Mouse (Mus musculus) neural tube, embryonic 12.5 days (tissue): ENCODE measurements around the gene Xpr1. TPM values are rescaled to one million over a fixed set of nuclear protein-coding genes. Genes with fewer than 3 reads are reported as not detected.

Source experiments
- ATAC-seq: fragments of 200-750 bp; cut with Nextera tagmentation; 2 replicates; pipeline ENCODE4 v1.8.0; 2017; ENCODE audit warnings: low read depth, mild to moderate bottlenecking, moderate TSS enrichment, moderate library complexity; ENCODE audit not compliant: low FRiP score
- H3K27ac ChIP-seq: fragments of 300-500 bp; sonication (generic); 2 replicates; pipeline ENCODE4 v1.5.1; 2016
- H3K27me3 ChIP-seq: fragments of 300-500 bp; sonication (generic); replicated peaks from 2 replicates; pipeline ENCODE4 v1.6.1; 2016; ENCODE audit warnings: mild to moderate bottlenecking
- H3K36me3 ChIP-seq: fragments of 300-500 bp; sonication (generic); 2 replicates; pipeline ENCODE4 v1.6.1; 2016; ENCODE audit warnings: mild to moderate bottlenecking
- H3K4me1 ChIP-seq: fragments of 300-500 bp; sonication (generic); 2 replicates; pipeline ENCODE4 v1.6.1; 2016
- H3K4me2 ChIP-seq: fragments of 300-500 bp; sonication (generic); replicated peaks from 2 replicates; pipeline ENCODE4 v1.6.1; 2016; ENCODE audit warnings: mild to moderate bottlenecking
- H3K4me3 ChIP-seq: fragments of 300-500 bp; sonication (generic); 2 replicates; pipeline ENCODE4 v1.5.1; 2016
- H3K9ac ChIP-seq: fragments of 300-500 bp; sonication (generic); 2 replicates; pipeline ENCODE4 v1.6.1; 2016; ENCODE audit warnings: mild to moderate bottlenecking
- H3K9me3 ChIP-seq: fragments of 300-500 bp; sonication (generic); 2 replicates; pipeline ENCODE4 v1.6.1; 2016; ENCODE audit warnings: mild to moderate bottlenecking
- WGBS: fragments of 180-500 bp; shearing (Covaris S2); methylation state at CpG from one replicate; pipeline ENCODE4 v1.1.7; 2016; 5-methylcytosine and 5-hydroxymethylcytosine counted together
- polyA plus RNA-seq: library from polyadenylated mRNA; unstranded; fragments of >200 nt; fragmentation: Nextera tagmentation; extraction: Ambion mirVana; gene quantifications from 2 replicates; pipeline ENCODE4 v1.2.1, GENCODE M21; 2016

Xpr1 gene
- polyA plus RNA-seq, 1 experiment from 2014 or later = 30.8 TPM

GRCm38 (mm10) chr1:155243797-155244770 lies 173.1 kb downstream of the Xpr1 start, which contains the start of gene BC034090:
Gene BC034090 (minus strand): TSS chr1:155244444.
- Histone ChIP-seq H3K36me3 (no peaks in the 10 kb centered on the region), H3K4me2 (peak within 1 kb of the TSS; percentile 92), H3K4me1 (peaks cover 16% of the 10 kb centered on the region), H3K27me3 (peaks cover 5% of the 10 kb centered on the region; the same call in 1 of the 2 replicates), H3K9me3 (no peaks in the 10 kb centered on the region), H3K9ac (peak within 1 kb of the TSS; percentile 77), H3K27ac (no peak within 1 kb of the TSS), H3K4me3 (peak within 1 kb of the TSS; percentile 48)
- peak; percentile 85 for ATAC-seq
- 2% methylated on average over 84 of the region's 85 CpGs for WGBS

- ATAC-seq = no peak
- 74% methylated on average over 1 of the region's 1 CpGs for WGBS
- Histone ChIP-seq H3K36me3 (no peaks in the 10 kb centered on the region), H3K9ac (no peak overlapping the region), H3K9me3 (no peaks in the 10 kb centered on the region), H3K27me3 (peaks cover 5% of the 10 kb centered on the region; the same call in 1 of the 2 replicates), H3K4me1 (peaks cover 23% of the 10 kb centered on the region), H3K4me3 (no peak overlapping the region), H3K27ac (no peak overlapping the region), H3K4me2 (no peak overlapping the region)
Measured at GRCm38 (mm10) chr1:155242488-155242745, 174.8 kb downstream of the Xpr1 start.

- Histone ChIP-seq H3K36me3 (no peaks in the 10 kb centered on the region), H3K4me3 (no peak overlapping the region), H3K4me1 (peaks cover 29% of the 10 kb centered on the region), H3K9ac (no peak overlapping the region), H3K9me3 (no peaks in the 10 kb centered on the region), H3K27ac (no peak overlapping the region), H3K27me3 (peaks cover 5% of the 10 kb centered on the region; the same call in 1 of the 2 replicates), H3K4me2 (no peak overlapping the region)
- 82% methylated on average over 12 of the region's 12 CpGs for WGBS
- ATAC-seq = no peak
Measured at GRCm38 (mm10) chr1:155241701-155242487, 175.3 kb downstream of the Xpr1 start.

- no peak overlapping the region for H3K4me2 ChIP-seq
- WGBS = 87% methylated on average over 6 of the region's 6 CpGs
- H3K36me3 ChIP-seq = no peaks in the 10 kb centered on the region
- H3K4me1 ChIP-seq = peaks cover 35% of the 10 kb centered on the region
- ATAC-seq = no peak
- peaks cover under 1% of the 10 kb centered on the region; the same call in 1 of the 2 replicates for H3K27me3 ChIP-seq
- H3K4me3 ChIP-seq = no peak overlapping the region
- H3K9me3 ChIP-seq = no peaks in the 10 kb centered on the region
- H3K27ac ChIP-seq = no peak overlapping the region
- no peak overlapping the region for H3K9ac ChIP-seq
Measured at GRCm38 (mm10) chr1:155239962-155240717, 177.1 kb downstream of the Xpr1 start.

- H3K4me1 ChIP-seq = peaks cover 33% of the 10 kb centered on the region
- 75% methylated on average over 4 of the region's 4 CpGs for WGBS
- H3K36me3 ChIP-seq = no peaks in the 10 kb centered on the region
Measured at GRCm38 (mm10) chr1:155239169-155239568, 178.0 kb downstream of the Xpr1 start.

GRCm38 (mm10) chr1:155238126-155238525 lies 179.1 kb downstream of the Xpr1 start:
- Histone ChIP-seq H3K27me3 (no peaks in the 10 kb centered on the region), H3K9me3 (no peaks in the 10 kb centered on the region), H3K4me1 (peaks cover 41% of the 10 kb centered on the region), H3K4me3 (no peak overlapping the region), H3K27ac (no peak overlapping the region), H3K4me2 (no peak overlapping the region), H3K9ac (no peak overlapping the region), H3K36me3 (no peaks in the 10 kb centered on the region)
- 78% methylated on average over 5 of the region's 5 CpGs for WGBS
- no peak for ATAC-seq

More at GRCm38 (mm10) chr1:155239169-155239568, 178.0 kb downstream of the Xpr1 start:
- Histone ChIP-seq H3K27ac (no peak overlapping the region), H3K4me2 (no peak overlapping the region), H3K27me3 (no peaks in the 10 kb centered on the region), H3K4me3 (no peak overlapping the region), H3K9me3 (no peaks in the 10 kb centered on the region), H3K9ac (no peak overlapping the region)
- no peak for ATAC-seq

GRCm38 (mm10) chr1:155237390-155237789 lies 179.8 kb downstream of the Xpr1 start:
- Histone ChIP-seq H3K4me2 (no peak overlapping the region), H3K4me1 (peaks cover 49% of the 10 kb centered on the region), H3K27me3 (no peaks in the 10 kb centered on the region), H3K4me3 (no peak overlapping the region), H3K9ac (no peak overlapping the region), H3K27ac (no peak overlapping the region), H3K9me3 (no peaks in the 10 kb centered on the region), H3K36me3 (no peaks in the 10 kb centered on the region)
- ATAC-seq = no peak
- 79% methylated on average over 11 of the region's 11 CpGs for WGBS

GRCm38 (mm10) chr1:155236306-155237024 lies 180.8 kb downstream of the Xpr1 start:
- peaks cover 58% of the 10 kb centered on the region for H3K4me1 ChIP-seq

GRCm38 (mm10) chr1:155235641-155236040 lies 181.6 kb downstream of the Xpr1 start:
- WGBS = 44% methylated on average over 2 of the region's 2 CpGs
- H3K27me3 ChIP-seq = no peaks in the 10 kb centered on the region
- no peak overlapping the region for H3K4me3 ChIP-seq
- no peak overlapping the region for H3K4me2 ChIP-seq
- peaks cover 62% of the 10 kb centered on the region for H3K4me1 ChIP-seq
- no peak overlapping the region for H3K9ac ChIP-seq
- no peaks in the 10 kb centered on the region for H3K36me3 ChIP-seq
- H3K9me3 ChIP-seq = no peaks in the 10 kb centered on the region
- H3K27ac ChIP-seq = no peak overlapping the region
- no peak for ATAC-seq

More at GRCm38 (mm10) chr1:155236306-155237024, 180.8 kb downstream of the Xpr1 start:
- Histone ChIP-seq H3K27me3 (no peaks in the 10 kb centered on the region), H3K9ac (no peak overlapping the region), H3K4me3 (no peak overlapping the region), H3K4me2 (no peak overlapping the region), H3K36me3 (no peaks in the 10 kb centered on the region), H3K27ac (no peak overlapping the region), H3K9me3 (no peaks in the 10 kb centered on the region)
- no peak for ATAC-seq
- 48% methylated on average over 13 of the region's 13 CpGs for WGBS

- Histone ChIP-seq H3K36me3 (no peaks in the 10 kb centered on the region), H3K4me3 (no peak overlapping the region), H3K4me1 (peaks cover 73% of the 10 kb centered on the region), H3K27ac (peak overlapping the region; percentile 48), H3K4me2 (no peak overlapping the region), H3K9ac (peak overlapping the region; percentile 40), H3K9me3 (no peaks in the 10 kb centered on the region), H3K27me3 (no peaks in the 10 kb centered on the region)
- 24% methylated on average over 14 of the region's 14 CpGs for WGBS
- peak; percentile 8 for ATAC-seq
Measured at GRCm38 (mm10) chr1:155233931-155234607, 183.1 kb downstream of the Xpr1 start.

- Histone ChIP-seq H3K27ac (peak overlapping the region; percentile 48; the same call in 1 of the 2 replicates), H3K9me3 (no peaks in the 10 kb centered on the region), H3K9ac (peak overlapping the region; percentile 40; the same call in 1 of the 2 replicates), H3K36me3 (no peaks in the 10 kb centered on the region), H3K4me2 (no peak overlapping the region), H3K4me3 (no peak overlapping the region), H3K27me3 (no peaks in the 10 kb centered on the region), H3K4me1 (peaks cover 75% of the 10 kb centered on the region)
- no peak for ATAC-seq
- WGBS = 80% methylated on average over 9 of the region's 9 CpGs
Measured at GRCm38 (mm10) chr1:155233378-155233777, 183.8 kb downstream of the Xpr1 start.
